Mouse (Mus musculus) brain, embryonic 18.5 days (tissue): Measurements from ENCODE around the gene Acoxl.

Source experiments
- DNase-seq: peaks from one replicate; pipeline ENCODE4 v3.0.0-alpha.2; 2012; ENCODE audit warnings: low read depth, low spot score

Gene Acoxl

DNA sequence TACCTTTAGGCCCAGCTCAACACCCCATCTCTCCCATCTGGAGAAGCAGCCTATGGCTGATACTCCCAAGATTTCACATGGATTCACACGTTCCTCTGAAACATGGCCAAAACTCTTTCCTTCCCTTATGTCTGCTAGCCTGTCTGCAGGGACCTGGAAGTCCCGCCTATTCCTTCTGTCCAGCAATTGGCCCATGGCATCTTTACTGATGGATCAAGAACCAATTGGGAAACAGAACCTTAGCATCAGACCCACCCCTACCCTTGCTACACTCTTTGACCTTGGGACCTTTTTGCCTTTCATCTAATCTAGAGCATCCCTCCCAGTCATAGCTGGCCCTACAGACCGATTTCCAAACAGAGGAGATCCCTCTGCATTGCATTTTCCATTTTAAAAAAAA is 275.9 kb downstream of the Acoxl start:
- DNase-seq, result no peak

GRCm38 (mm10) chr2:128115579-128115978 is 276.9 kb downstream of the Acoxl start:
- no peak for DNase-seq

DNA sequence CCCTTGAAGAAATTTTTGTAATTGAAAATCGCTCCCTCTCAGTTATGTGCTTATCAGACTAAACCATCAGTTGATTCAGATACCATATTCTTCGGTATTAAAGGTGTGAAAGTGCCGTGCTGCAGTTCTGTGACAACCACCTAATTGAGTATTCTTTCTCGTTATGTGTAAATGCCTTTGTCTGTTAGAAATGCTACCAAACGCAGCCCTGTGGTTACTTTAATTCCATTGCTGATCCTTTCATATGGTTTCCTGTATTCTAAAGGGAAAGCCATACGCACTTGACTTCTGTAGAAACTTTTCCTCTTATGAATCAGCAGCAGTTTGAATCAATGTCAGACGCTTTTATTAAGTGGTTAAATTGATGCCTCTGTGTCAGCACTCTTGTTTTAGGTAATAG is 278.9 kb downstream of the Acoxl start:
- DNase-seq, result no peak

GRCm38 (mm10) chr2:128118971-128119370 is 280.3 kb downstream of the Acoxl start:
- DNase-seq, result no peak

DNA sequence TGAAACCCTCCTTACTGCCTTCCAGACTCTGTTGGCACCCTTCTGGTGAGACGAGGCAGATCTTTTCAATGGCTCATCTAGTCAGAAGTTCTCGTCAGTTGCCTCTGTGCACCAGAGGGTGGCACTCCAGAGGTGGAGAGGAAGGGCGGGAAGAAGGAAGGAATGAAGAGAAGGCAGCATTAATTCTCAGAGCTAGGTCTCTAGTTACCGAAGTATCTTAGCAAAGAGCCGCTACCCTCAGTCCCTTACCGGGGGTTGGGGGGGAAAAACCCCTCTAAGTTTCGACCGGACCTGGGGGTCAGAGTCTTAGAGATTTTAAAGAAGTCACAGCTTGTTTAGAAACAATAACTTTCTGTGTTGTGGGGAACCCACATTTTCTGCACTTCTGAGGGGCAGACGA is 283.8 kb downstream of the Acoxl start:
- DNase-seq, result no peak

DNA sequence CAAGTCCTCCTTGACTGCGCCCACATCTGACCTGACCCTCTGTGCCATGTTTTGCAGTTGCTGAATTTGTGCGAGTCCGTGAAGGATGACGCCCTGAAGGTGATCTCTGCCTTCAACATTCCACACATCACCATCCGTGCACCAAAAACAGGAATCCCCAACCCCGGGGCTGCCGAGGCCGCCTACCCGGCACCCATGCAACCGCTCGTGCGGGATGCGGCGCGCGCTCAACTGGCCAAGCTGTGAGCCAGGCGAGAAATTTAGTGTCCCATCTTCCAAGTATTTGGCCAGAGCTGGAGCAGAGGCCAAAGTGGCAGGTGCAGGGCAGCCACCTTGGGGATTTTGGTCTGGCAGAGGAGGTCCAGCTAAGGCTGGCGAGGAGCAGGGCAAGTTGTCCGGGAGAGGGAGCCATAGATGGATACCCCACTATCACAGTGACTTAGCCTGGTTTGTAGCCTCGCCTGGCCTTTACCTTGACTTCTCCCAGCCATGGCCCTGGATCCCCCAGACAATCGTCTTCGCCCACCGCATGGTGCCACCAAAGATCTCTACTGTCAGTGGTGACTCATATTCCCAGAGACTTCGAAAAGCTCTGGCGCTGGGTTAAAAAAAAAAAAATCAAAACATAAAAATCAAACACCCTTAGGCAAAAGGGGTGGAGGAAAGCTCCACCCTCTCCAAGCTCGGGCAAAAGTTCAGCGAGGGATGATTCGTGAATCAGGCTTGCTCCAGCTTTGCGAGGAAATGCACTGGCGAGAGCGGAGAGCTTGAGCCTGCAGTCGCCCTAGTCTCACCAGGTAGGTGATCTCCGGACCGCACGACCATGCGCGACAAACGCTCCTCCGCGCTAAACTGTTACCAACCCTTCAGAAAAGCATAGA is 284.5 kb downstream of the Acoxl start:
- no peak for DNase-seq

DNA sequence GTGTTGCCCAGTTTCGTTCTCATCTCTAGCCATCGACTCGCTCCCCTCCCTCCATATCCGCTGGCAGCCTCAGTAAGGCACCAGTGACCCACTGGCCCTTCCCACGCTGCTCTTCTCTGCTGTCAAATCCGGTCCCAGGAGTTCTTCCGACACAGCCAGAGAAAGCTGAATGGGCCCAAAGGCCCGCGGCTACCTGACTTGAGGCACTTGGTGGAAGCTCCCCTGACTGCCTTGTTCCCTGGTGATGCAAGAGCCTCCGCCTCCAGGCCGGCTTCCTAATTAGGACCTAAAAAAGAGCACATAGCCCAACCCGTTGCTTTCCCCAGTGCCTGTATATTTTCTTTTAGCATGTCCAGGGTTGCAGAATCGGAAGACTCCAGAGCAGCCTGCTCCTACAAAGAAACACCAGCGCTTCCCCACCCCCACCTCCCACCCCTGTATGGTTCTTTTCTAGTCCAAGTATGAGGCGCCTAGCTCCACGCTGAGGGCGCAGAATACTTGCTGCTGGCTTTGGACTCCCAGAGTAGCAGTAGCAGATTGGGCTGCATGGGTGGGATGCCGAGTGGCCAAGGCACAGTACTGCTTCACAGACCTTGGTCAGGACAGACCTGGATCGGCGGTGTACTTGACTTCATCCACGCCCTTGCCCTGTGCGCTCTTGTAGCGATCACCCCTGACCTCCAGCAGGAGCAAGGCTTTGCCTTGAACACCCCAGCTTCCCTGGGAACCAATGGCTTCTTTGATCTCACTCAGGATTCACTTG is 285.4 kb downstream of the Acoxl start:
- no peak for DNase-seq

- DNase-seq, result no peak
Measured at GRCm38 (mm10) chr2:128124693-128125092, 286.0 kb downstream of the Acoxl start.

DNA sequence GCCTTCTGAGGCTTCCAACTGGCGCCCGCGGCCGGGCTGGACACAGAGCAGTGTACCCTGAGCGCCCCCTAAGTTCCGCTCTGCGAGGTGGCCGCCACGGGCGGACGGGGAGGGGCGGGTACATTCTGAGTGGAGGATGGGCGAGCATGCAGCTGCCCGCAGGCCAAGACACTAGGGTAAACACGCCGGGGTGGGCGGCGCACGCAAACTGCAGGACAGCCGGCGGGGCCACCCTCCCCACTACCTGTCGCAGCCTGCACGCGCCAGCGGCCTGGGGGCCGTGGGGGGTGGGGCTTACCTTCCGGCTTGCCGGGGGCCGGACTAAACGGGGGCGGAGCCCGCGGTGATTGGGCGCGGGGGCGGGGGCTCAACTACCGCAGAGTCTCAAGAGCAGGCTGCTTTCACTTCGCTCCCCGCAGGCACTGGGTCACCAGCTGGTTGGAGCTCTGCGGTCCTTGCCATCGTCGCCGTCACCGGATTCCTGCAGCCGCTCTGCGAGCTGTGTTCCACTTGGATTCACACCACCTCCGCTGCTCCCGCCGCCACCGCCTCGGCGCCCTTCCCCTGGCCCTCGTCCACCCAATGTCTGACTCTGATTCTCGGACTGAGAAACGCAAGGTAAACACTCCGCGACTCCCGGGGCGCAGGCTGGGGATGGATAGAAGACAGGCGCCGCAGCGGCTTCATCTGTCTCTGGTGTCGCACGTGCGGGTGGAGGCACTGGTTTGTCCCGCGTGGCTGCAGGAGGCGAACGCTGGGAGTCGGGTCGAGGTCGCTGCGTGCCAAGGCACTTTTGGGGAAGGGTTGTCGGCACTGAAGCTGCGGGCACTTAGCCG is 287.2 kb downstream of the Acoxl start, which contains the start of gene Bcl2l11:
TSS of gene Bcl2l11 (plus strand) at position 404 of the 836 bp plus-strand sequence.
- DNase-seq, result peak; percentile 78

DNA sequence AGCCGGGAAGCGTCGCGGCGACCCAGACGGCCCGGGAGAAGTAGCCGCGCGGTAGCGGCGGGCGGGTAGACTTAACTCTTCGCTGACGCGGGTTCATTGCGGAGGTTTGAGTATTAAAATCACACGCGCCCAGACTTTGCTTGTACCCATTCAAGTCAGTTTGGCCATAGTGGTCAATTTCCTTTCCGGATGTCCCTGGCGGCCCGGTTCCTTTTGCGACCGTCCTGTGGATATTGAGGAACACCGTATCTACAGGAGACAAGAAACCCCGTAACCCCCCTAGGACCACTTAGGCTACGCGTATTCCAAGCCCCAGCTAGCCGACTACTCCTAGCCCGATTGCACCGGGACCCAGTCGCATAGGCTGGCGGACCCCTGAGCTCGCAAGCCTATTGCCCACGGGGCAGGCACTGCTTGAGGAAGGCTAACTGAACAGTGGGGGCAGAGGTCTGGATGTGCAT is 287.9 kb downstream of the Acoxl start:
- DNase-seq, result no peak

DNA sequence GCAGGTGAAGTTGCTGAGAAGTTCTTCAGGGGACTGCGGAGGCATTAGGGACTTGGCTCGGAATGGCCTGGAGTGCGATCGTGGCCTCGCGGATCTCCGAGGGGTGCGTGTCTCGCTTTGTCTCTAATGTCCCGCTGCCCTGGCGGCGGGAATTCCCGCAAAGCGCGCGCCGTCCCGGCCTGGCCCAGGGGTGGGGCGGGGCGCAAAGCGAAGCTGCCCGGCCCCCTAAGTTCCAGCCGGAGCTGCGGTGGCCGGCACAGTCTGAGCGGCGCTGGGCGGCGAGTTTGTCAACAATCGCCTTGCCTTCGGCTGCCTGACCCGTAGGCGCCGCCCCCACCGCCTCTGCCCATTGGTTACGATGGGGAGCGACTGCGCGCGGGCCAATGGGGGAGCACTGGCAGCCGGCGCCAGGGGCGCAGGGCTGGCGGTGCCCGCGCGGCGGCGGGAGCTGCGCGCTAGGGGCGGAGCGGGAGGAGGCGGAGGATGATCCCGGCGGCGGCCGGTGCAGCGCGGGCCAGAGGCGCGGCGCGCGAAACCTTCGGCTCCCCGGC is 288.5 kb downstream of the Acoxl start:
- peak; percentile 82 for DNase-seq

GRCm38 (mm10) chr2:128127691-128128292 is 289.1 kb downstream of the Acoxl start:
- DNase-seq, result no peak

DNA sequence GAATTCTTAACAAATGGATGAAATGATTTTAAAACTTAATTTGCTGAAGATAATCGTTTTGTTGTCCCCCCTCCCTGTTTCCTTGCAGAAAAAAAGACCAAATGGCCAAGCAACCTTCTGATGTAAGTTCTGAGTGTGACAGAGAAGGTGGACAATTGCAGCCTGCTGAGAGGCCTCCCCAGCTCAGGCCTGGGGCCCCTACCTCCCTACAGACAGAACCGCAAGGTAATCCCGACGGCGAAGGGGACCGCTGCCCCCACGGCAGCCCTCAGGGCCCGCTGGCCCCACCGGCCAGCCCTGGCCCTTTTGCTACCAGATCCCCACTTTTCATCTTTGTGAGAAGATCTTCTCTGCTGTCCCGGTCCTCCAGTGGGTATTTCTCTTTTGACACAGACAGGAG is 289.9 kb downstream of the Acoxl start:
- no peak for DNase-seq

DNA sequence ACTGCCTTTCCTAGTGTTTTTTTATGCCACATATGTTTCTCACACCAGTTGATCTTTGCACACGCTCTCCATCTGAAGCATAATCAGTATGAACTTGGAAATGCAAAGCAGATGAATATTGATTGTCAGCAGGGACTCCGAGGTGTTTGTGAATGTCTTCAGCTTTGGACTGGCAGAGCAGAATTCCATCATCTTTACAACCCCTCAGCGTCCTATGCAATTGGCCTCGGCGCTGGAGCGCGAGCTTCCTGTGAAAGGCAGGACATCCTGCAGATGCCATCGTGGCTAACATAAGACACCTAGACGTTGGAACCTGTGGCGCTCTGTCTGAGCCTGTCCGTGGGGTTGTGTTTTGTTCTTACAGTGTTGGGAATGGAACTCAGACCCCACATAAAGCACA is 292.8 kb downstream of the Acoxl start:
- DNase-seq, result no peak

DNA sequence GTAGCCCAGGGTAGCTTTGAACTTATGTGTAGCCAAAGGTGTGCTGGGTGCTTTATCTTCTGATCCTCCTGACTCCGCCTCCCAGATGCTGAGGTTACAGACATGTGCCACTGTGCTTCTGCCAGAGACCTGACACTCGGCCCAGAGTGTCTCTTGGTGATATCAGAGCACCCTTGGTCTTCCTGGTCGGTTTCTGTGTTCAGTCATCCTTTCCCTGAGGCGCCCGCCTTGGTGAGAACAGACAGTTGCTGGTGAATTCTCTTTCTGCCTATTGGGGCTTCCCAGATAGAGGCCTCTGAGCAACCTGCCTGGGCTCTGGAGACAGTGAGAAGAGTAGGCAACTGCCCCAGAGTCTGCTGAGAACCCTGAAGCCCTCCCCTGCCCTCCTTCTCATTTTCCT is 294.0 kb downstream of the Acoxl start:
- DNase-seq, result no peak

GRCm38 (mm10) chr2:128133865-128134264 is 295.2 kb downstream of the Acoxl start:
- no peak for DNase-seq

GRCm38 (mm10) chr2:128134474-128134873 is 295.8 kb downstream of the Acoxl start:
- no peak for DNase-seq

DNA sequence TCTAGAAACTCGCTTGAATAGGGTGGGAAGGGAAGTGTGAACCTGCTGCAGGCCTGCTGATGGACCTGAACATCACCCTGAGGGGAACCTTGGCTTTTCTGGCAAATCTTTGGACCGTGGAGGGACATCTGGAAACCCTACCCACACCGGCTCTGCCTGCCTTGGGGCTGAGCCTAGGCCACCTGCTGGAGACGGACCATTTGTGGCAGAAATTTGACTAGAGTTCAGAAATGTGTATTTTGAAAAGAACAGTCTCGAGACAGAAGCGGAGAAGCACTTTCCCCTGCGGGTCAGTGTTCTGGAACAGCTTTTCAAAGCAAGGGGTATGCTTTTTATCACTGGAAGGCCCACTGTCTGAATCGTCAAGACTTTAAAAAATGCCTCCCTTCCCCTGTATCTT is 296.3 kb downstream of the Acoxl start:
- DNase-seq, result no peak

GRCm38 (mm10) chr2:128136769-128137433 is 298.2 kb downstream of the Acoxl start:
- DNase-seq, result no peak

DNA sequence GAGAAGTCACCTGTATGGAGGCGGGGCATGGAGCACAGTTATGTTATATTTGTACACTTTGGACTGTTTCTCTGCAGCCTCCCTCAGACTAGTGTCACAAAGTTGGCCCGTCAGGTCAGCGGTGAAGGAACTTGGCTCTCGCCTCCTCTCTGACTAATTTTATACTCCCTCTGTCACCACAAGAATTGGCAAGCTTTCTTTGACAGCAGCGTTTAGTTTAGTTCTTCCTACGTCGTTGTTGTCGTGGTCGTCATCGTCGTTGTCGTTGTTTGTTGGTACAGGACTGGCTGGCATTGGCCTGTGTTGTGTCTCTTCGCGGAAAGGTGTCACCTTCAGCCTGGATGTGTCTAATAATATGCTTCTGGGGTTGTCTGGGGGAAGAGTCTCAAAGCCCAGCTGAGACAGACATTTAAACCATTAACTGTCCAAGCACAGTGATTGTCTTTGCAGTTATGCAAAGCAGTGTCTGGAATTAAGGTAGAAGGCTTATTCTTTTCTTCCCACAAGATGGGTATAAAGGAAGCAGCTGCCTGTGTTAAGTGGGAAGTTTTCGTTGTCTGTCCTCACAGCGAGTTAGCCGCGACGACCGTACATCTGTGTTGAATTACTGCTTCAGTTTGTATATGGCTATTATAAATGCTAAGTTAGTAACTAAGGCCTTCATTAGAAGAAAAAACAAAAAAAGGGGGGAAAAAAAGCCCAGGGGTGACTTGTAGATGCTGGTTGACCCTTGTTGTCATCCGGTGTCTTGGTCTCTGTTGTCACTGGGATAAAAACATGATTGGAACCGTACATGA is 299.0 kb downstream of the Acoxl start:
- DNase-seq, result no peak
